Mouse (Mus musculus): Measurements from ENCODE around the gene Chd3. TPM values are rescaled to one million over a fixed set of nuclear protein-coding genes. Genes with fewer than 3 reads are reported as not detected.

Gene Chd3
- 15.8 and 26.5 TPM in 2 replicates for polyA plus RNA-seq (2016; fragmentation: Nextera tagmentation; extraction: Ambion mirVana)

GRCm38 (mm10) chr11:69369215-69369989 is at the start of gene Chd3:
Chd3 (minus strand) TSS chr11:69369406.
- Histone ChIP-seq H3K9me3 (no peaks in the 10 kb centered on the region), H3K4me3 (peak within 1 kb of the TSS; percentile 99), H3K27ac (peak within 1 kb of the TSS; percentile 100), H3K36me3 (peaks cover 6% of the 10 kb centered on the region; the same call in 1 of the 2 replicates), H3K27me3 (ENCODE audit: insufficient read depth, poor library complexity, severe bottlenecking) (no peaks in the 10 kb centered on the region), H3K4me1 (peaks cover 67% of the 10 kb centered on the region)
- 6% methylated on average over 24 of the region's 34 CpGs for WGBS
- DNase-seq (ENCODE audit: low spot score): no peak

- DNase-seq (ENCODE audit: low spot score): peak; percentile 97
- under 1% methylated on average over 39 of the region's 39 CpGs for WGBS
- H3K9me3 ChIP-seq: no peaks in the 10 kb centered on the region
- H3K4me3 ChIP-seq: peak overlapping the region; percentile 86
- peaks cover 83% of the 10 kb centered on the region for H3K4me1 ChIP-seq
- H3K27ac ChIP-seq: peak overlapping the region; percentile 98
- H3K27me3 ChIP-seq (ENCODE audit: insufficient read depth, poor library complexity, severe bottlenecking): peaks cover 23% of the 10 kb centered on the region
- H3K36me3 ChIP-seq: peaks cover 7% of the 10 kb centered on the region
Measured at GRCm38 (mm10) chr11:69417449-69418384, 48.5 kb upstream of the Chd3 start.

GRCm38 (mm10) chr11:69416921-69417448 is 47.8 kb upstream of the Chd3 start:
- Histone ChIP-seq H3K9me3 (no peaks in the 10 kb centered on the region), H3K4me3 (peak overlapping the region; percentile 86), H3K27ac (peak overlapping the region; percentile 98), H3K36me3 (peaks cover 12% of the 10 kb centered on the region), H3K27me3 (ENCODE audit: insufficient read depth, poor library complexity, severe bottlenecking) (peaks cover 16% of the 10 kb centered on the region), H3K4me1 (peaks cover 90% of the 10 kb centered on the region)
- no peak for DNase-seq (ENCODE audit: low spot score)
- 4% methylated on average over 8 of the region's 8 CpGs for WGBS

- Histone ChIP-seq H3K4me1 (peaks cover 92% of the 10 kb centered on the region), H3K27ac (peak overlapping the region; percentile 98), H3K27me3 (ENCODE audit: insufficient read depth, poor library complexity, severe bottlenecking) (peaks cover 11% of the 10 kb centered on the region), H3K36me3 (peaks cover 16% of the 10 kb centered on the region), H3K4me3 (peak overlapping the region; percentile 86), H3K9me3 (no peaks in the 10 kb centered on the region)
- DNase-seq (ENCODE audit: low spot score): no peak
- WGBS: under 1% methylated on average over 4 of the region's 4 CpGs
Measured at GRCm38 (mm10) chr11:69416509-69416908, 47.3 kb upstream of the Chd3 start.

GRCm38 (mm10) chr11:69415668-69416451 is 46.7 kb upstream of the Chd3 start:
- Histone ChIP-seq H3K27me3 (ENCODE audit: insufficient read depth, poor library complexity, severe bottlenecking) (peaks cover 5% of the 10 kb centered on the region; the same call in 1 of the 2 replicates), H3K36me3 (peaks cover 17% of the 10 kb centered on the region), H3K27ac (peak overlapping the region; percentile 98), H3K4me3 (peak overlapping the region; percentile 86), H3K4me1 (peaks cover 92% of the 10 kb centered on the region), H3K9me3 (no peaks in the 10 kb centered on the region)
- WGBS: 1% methylated on average over 17 of the region's 25 CpGs
- DNase-seq (ENCODE audit: low spot score): no peak

GRCm38 (mm10) chr11:69415327-69415667 is 46.1 kb upstream of the Chd3 start:
- Histone ChIP-seq H3K4me3 (peak overlapping the region; percentile 86), H3K27me3 (ENCODE audit: insufficient read depth, poor library complexity, severe bottlenecking) (no peaks in the 10 kb centered on the region), H3K9me3 (no peaks in the 10 kb centered on the region), H3K4me1 (peaks cover 89% of the 10 kb centered on the region), H3K27ac (peak overlapping the region; percentile 98), H3K36me3 (peaks cover 17% of the 10 kb centered on the region)
- 3% methylated on average over 3 of the region's 3 CpGs for WGBS
- DNase-seq (ENCODE audit: low spot score): no peak

GRCm38 (mm10) chr11:69414421-69415326 is 45.5 kb upstream of the Chd3 start:
- H3K4me1 ChIP-seq: peaks cover 83% of the 10 kb centered on the region
- 22% methylated on average over 4 of the region's 4 CpGs for WGBS
- H3K9me3 ChIP-seq: no peaks in the 10 kb centered on the region
- peak overlapping the region; percentile 98 for H3K27ac ChIP-seq
- H3K27me3 ChIP-seq (ENCODE audit: insufficient read depth, poor library complexity, severe bottlenecking): no peaks in the 10 kb centered on the region
- DNase-seq (ENCODE audit: low spot score): no peak
- peaks cover 17% of the 10 kb centered on the region for H3K36me3 ChIP-seq
- peak overlapping the region; percentile 86 for H3K4me3 ChIP-seq

- Histone ChIP-seq H3K4me3 (peak within 1 kb of the TSS; percentile 86), H3K27me3 (ENCODE audit: insufficient read depth, poor library complexity, severe bottlenecking) (no peaks in the 10 kb centered on the region), H3K9me3 (no peaks in the 10 kb centered on the region), H3K36me3 (peaks cover 17% of the 10 kb centered on the region), H3K27ac (peak within 1 kb of the TSS; percentile 98), H3K4me1 (peaks cover 83% of the 10 kb centered on the region)
- no peak for DNase-seq (ENCODE audit: low spot score)
- 40% methylated on average over 12 of the region's 12 CpGs for WGBS
Measured at GRCm38 (mm10) chr11:69413221-69414181, 44.3 kb upstream of the Chd3 start, which contains the start of gene Kdm6b. Kdm6b (minus strand) TSS chr11:69413675.

- H3K27me3 ChIP-seq (ENCODE audit: insufficient read depth, poor library complexity, severe bottlenecking): no peaks in the 10 kb centered on the region
- peaks cover 23% of the 10 kb centered on the region for H3K36me3 ChIP-seq
- no peaks in the 10 kb centered on the region for H3K9me3 ChIP-seq
- H3K4me1 ChIP-seq: peaks cover 85% of the 10 kb centered on the region
- H3K4me3 ChIP-seq: peak overlapping the region; percentile 86
- DNase-seq (ENCODE audit: low spot score): no peak
- WGBS: 57% methylated on average over 7 of the region's 7 CpGs
- peak overlapping the region; percentile 98 for H3K27ac ChIP-seq
Measured at GRCm38 (mm10) chr11:69412548-69412947, 43.3 kb upstream of the Chd3 start.

- H3K4me3 ChIP-seq: peak overlapping the region; percentile 86
- H3K4me1 ChIP-seq: peaks cover 85% of the 10 kb centered on the region
- under 1% methylated on average over 39 of the region's 39 CpGs for WGBS
- peak; percentile 92 for DNase-seq (ENCODE audit: low spot score)
- no peaks in the 10 kb centered on the region for H3K27me3 ChIP-seq (ENCODE audit: insufficient read depth, poor library complexity, severe bottlenecking)
- H3K27ac ChIP-seq: peak overlapping the region; percentile 98
- H3K9me3 ChIP-seq: no peaks in the 10 kb centered on the region
- peaks cover 32% of the 10 kb centered on the region for H3K36me3 ChIP-seq
Measured at GRCm38 (mm10) chr11:69411538-69412203, 42.5 kb upstream of the Chd3 start.
